Mouse (Mus musculus): ENCODE results near the gene Bbx. TPM values are rescaled to one million over a fixed set of nuclear protein-coding genes. Genes with fewer than 3 reads are reported as not detected.

The Bbx gene
- polyA plus RNA-seq, 1 experiment: 4.6 TPM

- no peaks in the 10 kb centered on the region for H3K36me3 ChIP-seq (ENCODE audit: control insufficient read depth, insufficient read depth)
- peaks cover 10% of the 10 kb centered on the region for H3K79me2 ChIP-seq (ENCODE audit: control insufficient read depth, insufficient read depth)
- H3ac ChIP-seq (ENCODE audit: control insufficient read depth, insufficient read length): no peak overlapping the region
- no peaks in the 10 kb centered on the region for H3K27me3 ChIP-seq (ENCODE audit: control insufficient read depth, insufficient read depth, insufficient read length)
- H3K4me2 ChIP-seq (ENCODE audit: low read depth): no peak overlapping the region
- TF ChIP-seq MAX (IDR thresholded peaks at IDR 0.05; ENCODE audit: low read depth) (no peak), MYOD1 (IDR thresholded peaks at IDR 0.05; ENCODE audit: control insufficient read depth in 1 of 3, insufficient read length in 2 of 3, low read depth in 2 of 3) (no peak), CEBPB (IDR thresholded peaks at IDR 0.05; ENCODE audit: insufficient read depth, poor library complexity, severe bottlenecking) (no peak), TCF12 (IDR thresholded peaks at IDR 0.05; ENCODE audit: insufficient read depth, poor library complexity, severe bottlenecking) (no peak), POLR2AphosphoS2 (IDR thresholded peaks at IDR 0.05; ENCODE audit: insufficient read length, low read depth) (no peak), MYOG (IDR thresholded peaks at IDR 0.05; ENCODE audit: control insufficient read depth in 1 of 3, insufficient read depth in 1 of 3, insufficient read length in 2 of 3, low read depth in 2 of 3) (no peak), SRF (IDR thresholded peaks at IDR 0.05; ENCODE audit: control insufficient read depth, insufficient read length, low read depth) (no peak)
- H3K4me3 ChIP-seq: no peak overlapping the region
Observed at GRCm38 (mm10) chr16:50371460-50371859, 60.7 kb downstream of the Bbx start.

- no peak for TF ChIP-seq TCF3 (IDR thresholded peaks at IDR 0.05; ENCODE audit: insufficient read length, low read depth)
- TF ChIP-seq USF1 (IDR thresholded peaks at IDR 0.05; ENCODE audit: low read depth): no peak
- TF ChIP-seq MYOG (IDR thresholded peaks at IDR 0.05; ENCODE audit: control insufficient read depth in 1 of 3, insufficient read depth in 1 of 3, insufficient read length in 2 of 3, low read depth in 2 of 3): no peak
- no peak for TF ChIP-seq POLR2A (IDR thresholded peaks at IDR 0.05; ENCODE audit: insufficient read length, low read depth)
- TF ChIP-seq TCF12 (IDR thresholded peaks at IDR 0.05; ENCODE audit: insufficient read depth, poor library complexity, severe bottlenecking): no peak
- no peak for TF ChIP-seq CEBPB (IDR thresholded peaks at IDR 0.05; ENCODE audit: insufficient read depth, poor library complexity, severe bottlenecking)
Observed at GRCm38 (mm10) chr16:50370423-50370822, 61.8 kb downstream of the Bbx start.

GRCm38 (mm10) chr16:50366556-50366955, 65.6 kb downstream of the Bbx start:
- Histone ChIP-seq H3K4me3 (no peak overlapping the region), H3K27me3 (ENCODE audit: control insufficient read depth, insufficient read depth, insufficient read length) (no peaks in the 10 kb centered on the region), H3K36me3 (ENCODE audit: control insufficient read depth, insufficient read depth) (no peaks in the 10 kb centered on the region), H3K79me2 (ENCODE audit: control insufficient read depth, insufficient read depth) (peaks cover 3% of the 10 kb centered on the region), H3K4me2 (ENCODE audit: low read depth) (no peak overlapping the region), H3ac (ENCODE audit: control insufficient read depth, insufficient read length) (no peak overlapping the region)
- TF ChIP-seq POLR2AphosphoS2 (IDR thresholded peaks at IDR 0.05; ENCODE audit: insufficient read length, low read depth) (no peak), TCF3 (IDR thresholded peaks at IDR 0.05; ENCODE audit: insufficient read length, low read depth) (no peak), SRF (IDR thresholded peaks at IDR 0.05; ENCODE audit: control insufficient read depth, insufficient read length, low read depth) (no peak), E2F4 (IDR thresholded peaks at IDR 0.05; ENCODE audit: insufficient read depth) (no peak), POLR2A (IDR thresholded peaks at IDR 0.05; ENCODE audit: insufficient read length, low read depth) (no peak), TCF12 (IDR thresholded peaks at IDR 0.05; ENCODE audit: insufficient read depth, poor library complexity, severe bottlenecking) (no peak), REST (IDR thresholded peaks at IDR 0.05; ENCODE audit: insufficient read depth, insufficient read length) (no peak), MAX (IDR thresholded peaks at IDR 0.05; ENCODE audit: low read depth) (no peak), USF1 (IDR thresholded peaks at IDR 0.05; ENCODE audit: low read depth) (no peak), MYOD1 (IDR thresholded peaks at IDR 0.05; ENCODE audit: control insufficient read depth in 1 of 3, insufficient read length in 2 of 3, low read depth in 2 of 3) (no peak), CEBPB (IDR thresholded peaks at IDR 0.05; ENCODE audit: insufficient read depth, poor library complexity, severe bottlenecking) (no peak), MYOG (IDR thresholded peaks at IDR 0.05; ENCODE audit: control insufficient read depth in 1 of 3, insufficient read depth in 1 of 3, insufficient read length in 2 of 3, low read depth in 2 of 3) (no peak)

More at GRCm38 (mm10) chr16:50370423-50370822, 61.8 kb downstream of the Bbx start:
- no peaks in the 10 kb centered on the region for H3K27me3 ChIP-seq (ENCODE audit: control insufficient read depth, insufficient read depth, insufficient read length)
- H3K79me2 ChIP-seq (ENCODE audit: control insufficient read depth, insufficient read depth): peaks cover 10% of the 10 kb centered on the region
- H3K36me3 ChIP-seq (ENCODE audit: control insufficient read depth, insufficient read depth): no peaks in the 10 kb centered on the region
- H3K4me2 ChIP-seq (ENCODE audit: low read depth): no peak overlapping the region
- H3ac ChIP-seq (ENCODE audit: control insufficient read depth, insufficient read length): no peak overlapping the region
- H3K4me3 ChIP-seq: no peak overlapping the region

GRCm38 (mm10) chr16:50364189-50365059, 67.8 kb downstream of the Bbx start:
- H3K4me3 ChIP-seq: peak overlapping the region; percentile 14
- peaks cover 5% of the 10 kb centered on the region for H3K79me2 ChIP-seq (ENCODE audit: control insufficient read depth, insufficient read depth)
- H3K27me3 ChIP-seq (ENCODE audit: control insufficient read depth, insufficient read depth, insufficient read length): no peaks in the 10 kb centered on the region
- TF ChIP-seq MYOD1 (IDR thresholded peaks at IDR 0.05; ENCODE audit: control insufficient read depth in 1 of 3, insufficient read length in 2 of 3, low read depth in 2 of 3): no peak
- no peak for TF ChIP-seq POLR2AphosphoS2 (IDR thresholded peaks at IDR 0.05; ENCODE audit: insufficient read length, low read depth)
- TF ChIP-seq E2F4 (IDR thresholded peaks at IDR 0.05; ENCODE audit: insufficient read depth): no peak
- TF ChIP-seq SRF (IDR thresholded peaks at IDR 0.05; ENCODE audit: control insufficient read depth, insufficient read length, low read depth): no peak
- TF ChIP-seq USF1 (IDR thresholded peaks at IDR 0.05; ENCODE audit: low read depth): no peak
- TF ChIP-seq POLR2A (IDR thresholded peaks at IDR 0.05; ENCODE audit: insufficient read length, low read depth): no peak
- TF ChIP-seq CEBPB (IDR thresholded peaks at IDR 0.05; ENCODE audit: insufficient read depth, poor library complexity, severe bottlenecking): no peak
- no peak for TF ChIP-seq MYOG (IDR thresholded peaks at IDR 0.05; ENCODE audit: control insufficient read depth in 1 of 3, insufficient read depth in 1 of 3, insufficient read length in 2 of 3, low read depth in 2 of 3)
- TF ChIP-seq TCF12 (IDR thresholded peaks at IDR 0.05; ENCODE audit: insufficient read depth, poor library complexity, severe bottlenecking): no peak
- TF ChIP-seq MAX (IDR thresholded peaks at IDR 0.05; ENCODE audit: low read depth): no peak
- TF ChIP-seq REST (IDR thresholded peaks at IDR 0.05; ENCODE audit: insufficient read depth, insufficient read length): no peak
- TF ChIP-seq TCF3 (IDR thresholded peaks at IDR 0.05; ENCODE audit: insufficient read length, low read depth): no peak
- H3ac ChIP-seq (ENCODE audit: control insufficient read depth, insufficient read length): no peak overlapping the region
- H3K4me2 ChIP-seq (ENCODE audit: low read depth): peak overlapping the region; percentile 67
- no peaks in the 10 kb centered on the region for H3K36me3 ChIP-seq (ENCODE audit: control insufficient read depth, insufficient read depth)
